Mouse (Mus musculus): Measurements from ENCODE around the gene Trim46.
A peak's percentile ranks its signal among the peaks of the same experiment; 100 is the strongest.

DNA sequence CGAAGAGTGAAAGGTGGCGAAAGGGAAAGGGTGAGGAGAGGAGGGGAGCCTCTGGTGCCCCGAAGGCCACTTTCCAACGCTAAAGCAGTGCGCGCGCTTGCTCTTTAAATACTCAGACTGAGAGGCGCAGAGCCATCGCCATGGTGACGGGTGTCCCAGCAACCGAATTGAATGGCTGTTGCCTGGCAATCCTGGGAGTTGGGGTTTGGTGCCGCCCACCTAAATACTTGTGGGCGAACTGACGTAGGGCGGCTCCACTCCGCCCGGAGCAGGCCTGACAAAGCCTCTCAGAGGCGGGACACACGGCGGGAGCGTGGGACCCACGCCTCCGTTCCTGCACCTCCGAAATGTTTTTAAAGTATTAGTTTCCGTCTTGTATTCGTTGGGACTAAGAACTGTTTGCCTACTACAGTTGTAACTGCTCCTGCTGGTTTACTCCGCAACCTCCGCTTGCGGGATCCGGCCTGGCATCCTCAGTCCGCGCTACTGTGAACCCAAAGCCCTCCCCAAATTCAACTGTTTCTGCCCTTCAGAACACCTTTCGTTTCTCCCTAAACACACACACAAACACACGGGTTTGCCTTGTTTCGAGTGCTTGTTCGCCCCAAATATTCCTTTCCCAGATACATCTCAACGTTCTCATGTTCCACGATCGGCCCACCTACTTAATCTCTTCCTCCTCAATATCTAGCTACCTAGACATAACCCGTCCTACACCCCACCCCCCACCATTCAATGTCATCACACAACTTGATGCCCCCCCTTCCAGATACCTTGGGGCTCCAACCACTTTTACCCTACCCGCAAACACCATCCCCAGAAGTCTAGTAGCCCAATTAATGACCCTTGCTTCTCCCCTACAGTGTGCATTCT, 18.6 kb downstream of the Trim46 start:
- 0 out of 2 replicates have a peak, but pooled peaks have one; percentile 24 for TF ChIP-seq POLR2A (IDR thresholded peaks at IDR 0.05; ENCODE audit: control insufficient read depth, extremely low read depth, insufficient read depth, low read length, poor library complexity)
- TF ChIP-seq CTCF (IDR thresholded peaks at IDR 0.05; ENCODE audit: borderline replicate concordance, control insufficient read depth, extremely low read depth, insufficient read depth, low read length, poor library complexity), result 0 out of 2 replicates have a peak, but pooled peaks have one; percentile 14
